Mouse (Mus musculus) heart, embryonic 10.5 days (tissue): ENCODE measurements at regions not wholly inside any gene's neighbourhood (a gene's known extent, or its start where the extent isn't known, plus 50 kb on each side); places are given as distances from the start of the nearest gene placed in this dataset.

ENCODE experiments used
- DNase-seq: peaks from one replicate; pipeline ENCODE4 v3.0.0-alpha.2; 2017; ENCODE audit warnings: low spot score
- H3K27ac ChIP-seq: fragments of 300-500 bp; sonication (generic); 2 replicates; pipeline ENCODE4 v1.5.1; 2016; ENCODE audit warnings: mild to moderate bottlenecking
- H3K27me3 ChIP-seq: fragments of 300-500 bp; sonication (generic); 2 replicates; pipeline ENCODE4 v1.6.1; 2016; ENCODE audit warnings: mild to moderate bottlenecking; ENCODE audit not compliant: poor library complexity, insufficient read depth, severe bottlenecking
- H3K36me3 ChIP-seq: fragments of 300-500 bp; sonication (generic); 2 replicates; pipeline ENCODE4 v1.6.1; 2016; ENCODE audit warnings: mild to moderate bottlenecking, moderate library complexity
- H3K4me1 ChIP-seq: fragments of 300-500 bp; sonication (generic); 2 replicates; pipeline ENCODE4 v1.6.1; 2016; ENCODE audit warnings: mild to moderate bottlenecking
- H3K4me3 ChIP-seq: fragments of 300-500 bp; sonication (generic); 2 replicates; pipeline ENCODE4 v1.5.1; 2016; ENCODE audit warnings: mild to moderate bottlenecking, moderate library complexity
- H3K9me3 ChIP-seq: fragments of 300-500 bp; sonication (generic); 2 replicates; pipeline ENCODE4 v1.6.1; 2016; ENCODE audit warnings: mild to moderate bottlenecking, moderate library complexity
- WGBS: fragments of 180-500 bp; shearing (Covaris S2); methylation state at CpG from one replicate; pipeline ENCODE4 v1.1.7; 2016; 5-methylcytosine and 5-hydroxymethylcytosine counted together

DNA sequence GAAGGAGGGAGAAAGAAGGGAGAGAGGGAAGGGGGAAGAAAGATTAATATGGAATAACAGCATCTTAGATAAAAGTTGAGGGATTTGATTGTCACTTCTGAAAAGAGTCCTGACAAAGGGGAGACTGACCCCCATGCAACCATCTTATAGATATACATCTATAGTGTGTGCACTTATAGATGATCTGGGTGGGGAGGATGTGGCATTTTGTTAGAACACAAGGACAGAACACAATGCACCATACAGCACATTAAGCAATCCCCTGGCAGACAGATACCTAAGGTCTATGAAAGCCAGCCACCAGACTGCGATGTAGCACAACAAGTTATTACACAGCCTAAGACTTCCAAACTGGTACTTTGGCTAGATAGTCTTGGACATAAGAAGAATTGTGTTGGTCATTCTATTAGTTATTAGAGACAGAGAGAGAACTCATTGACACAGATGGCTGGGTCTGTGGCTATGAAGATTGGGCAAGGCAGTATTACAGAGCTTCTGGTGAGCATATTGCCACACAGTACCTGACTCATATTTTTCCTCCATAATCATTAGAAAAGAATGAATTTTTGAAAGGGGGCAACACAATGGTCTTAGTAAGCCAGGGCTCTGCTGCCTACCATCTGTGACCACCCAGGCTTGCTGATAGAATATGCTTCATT is 126.3 kb upstream of the Itgb1 start:
- DNase-seq, result no peak
- 88% methylated on average over 1 of the region's 1 CpGs for WGBS
- H3K4me3 ChIP-seq, result no peak overlapping the region
- no peaks in the 10 kb centered on the region for H3K36me3 ChIP-seq
- no peaks in the 10 kb centered on the region for H3K9me3 ChIP-seq
- H3K27ac ChIP-seq, result no peak overlapping the region
- no peaks in the 10 kb centered on the region for H3K27me3 ChIP-seq
- peaks cover 7% of the 10 kb centered on the region; the same call in 1 of the 2 replicates for H3K4me1 ChIP-seq

DNA sequence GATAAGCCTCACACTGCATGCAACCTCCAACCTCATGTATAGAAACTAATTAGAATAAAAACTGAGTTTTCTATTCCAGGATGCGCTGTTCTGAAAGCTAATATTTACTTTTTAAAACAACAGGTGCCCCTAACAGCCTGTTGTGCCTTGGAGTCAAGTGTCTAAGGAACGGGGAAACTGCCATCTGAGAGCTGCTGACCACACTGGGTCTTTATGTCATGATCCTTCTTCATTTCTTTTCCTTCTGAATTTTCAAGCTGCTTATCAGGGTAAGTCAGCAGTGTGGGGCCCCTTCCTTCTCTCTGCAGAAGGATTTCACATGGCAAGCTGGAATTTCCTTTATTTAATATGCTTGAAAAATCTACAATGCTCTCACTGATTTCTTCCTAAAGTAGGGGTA is 125.0 kb upstream of the Itgb1 start:
- H3K4me3 ChIP-seq, result no peak overlapping the region
- WGBS, result 69% methylated on average over 2 of the region's 2 CpGs
- peaks cover 7% of the 10 kb centered on the region; the same call in 1 of the 2 replicates for H3K4me1 ChIP-seq
- H3K36me3 ChIP-seq, result no peaks in the 10 kb centered on the region
- DNase-seq, result no peak
- H3K27ac ChIP-seq, result 0 out of 2 replicates have a peak overlapping the region, but pooled peaks have one; percentile 42
- no peaks in the 10 kb centered on the region for H3K27me3 ChIP-seq
- no peaks in the 10 kb centered on the region for H3K9me3 ChIP-seq

DNA sequence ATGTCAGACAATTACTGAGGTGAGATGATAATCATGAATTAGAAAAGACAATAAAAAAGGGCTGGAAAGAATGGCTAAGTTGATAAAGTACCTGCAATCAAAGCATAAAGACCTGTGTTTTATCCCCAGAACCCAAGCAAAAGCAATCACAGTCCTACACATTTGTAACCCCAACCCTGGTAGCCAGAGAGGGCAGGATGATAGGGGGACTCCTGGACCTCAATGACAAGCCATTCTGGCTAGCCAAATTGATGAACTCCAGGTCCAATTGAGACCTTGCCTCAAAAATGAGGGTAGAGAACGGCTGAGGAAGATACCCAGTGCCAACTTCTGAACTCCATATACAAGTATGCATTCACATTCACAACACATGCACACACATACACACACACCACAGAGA is 124.4 kb upstream of the Itgb1 start:
- Histone ChIP-seq H3K27ac (no peak overlapping the region), H3K36me3 (no peaks in the 10 kb centered on the region), H3K27me3 (no peaks in the 10 kb centered on the region), H3K9me3 (no peaks in the 10 kb centered on the region), H3K4me1 (peaks cover 7% of the 10 kb centered on the region; the same call in 1 of the 2 replicates), H3K4me3 (no peak overlapping the region)
- no peak for DNase-seq
- 88% methylated on average over 1 of the region's 1 CpGs for WGBS

DNA sequence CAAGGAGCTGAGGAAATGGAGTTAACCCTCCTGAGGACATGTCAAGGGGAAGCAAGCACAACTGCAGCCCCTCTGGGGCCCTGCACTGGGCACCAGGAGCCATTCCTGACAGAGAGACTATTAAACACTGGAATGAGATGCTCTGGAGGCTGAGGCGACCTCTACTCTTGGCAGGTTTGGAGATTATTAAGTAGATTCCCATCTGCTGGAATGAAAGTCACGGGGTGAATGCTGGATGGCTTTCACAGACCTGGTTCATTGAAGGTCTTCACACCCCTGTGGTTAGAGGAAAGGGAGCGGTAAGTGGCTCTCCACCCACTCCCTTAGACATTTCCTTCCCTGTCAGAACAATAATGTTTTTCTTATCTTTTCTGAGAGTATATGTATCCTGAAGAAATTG is 122.8 kb upstream of the Itgb1 start:
- no peak overlapping the region for H3K4me3 ChIP-seq
- 33% methylated on average over 3 of the region's 3 CpGs for whole genome bisulfite sequencing

DNA sequence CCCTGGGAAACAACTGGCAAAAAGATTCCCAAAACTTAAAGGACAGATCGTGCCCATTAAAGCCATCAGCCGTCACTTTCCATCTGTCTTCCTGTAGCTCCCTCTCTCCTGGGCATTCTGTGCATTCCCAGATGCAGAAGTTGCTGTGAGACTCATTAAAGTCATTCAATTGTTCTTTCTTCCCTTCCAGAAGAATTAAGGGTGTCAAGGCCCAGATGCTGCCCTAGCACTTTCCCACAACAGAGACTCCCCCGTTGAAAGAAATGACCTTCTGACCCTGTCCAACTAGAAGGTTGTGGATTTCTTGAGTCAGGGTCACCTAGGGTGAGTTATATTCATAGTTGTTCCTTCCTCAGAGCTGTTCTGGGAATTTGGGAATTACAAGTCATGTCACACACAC is 121.7 kb upstream of the Itgb1 start:
- H3K27ac ChIP-seq, result no peak overlapping the region
- H3K27me3 ChIP-seq, result no peaks in the 10 kb centered on the region
- H3K4me3 ChIP-seq, result no peak overlapping the region
- H3K4me1 ChIP-seq, result peaks cover 7% of the 10 kb centered on the region; the same call in 1 of the 2 replicates
- DNase-seq, result no peak
- WGBS, result 71% methylated on average over 3 of the region's 3 CpGs
- H3K9me3 ChIP-seq, result no peaks in the 10 kb centered on the region
- H3K36me3 ChIP-seq, result no peaks in the 10 kb centered on the region

More for the DNA sequence above, 122.8 kb upstream of the Itgb1 start:
- no peak overlapping the region for H3K27ac ChIP-seq
- H3K36me3 ChIP-seq, result no peaks in the 10 kb centered on the region
- H3K27me3 ChIP-seq, result no peaks in the 10 kb centered on the region
- peaks cover 7% of the 10 kb centered on the region; the same call in 1 of the 2 replicates for H3K4me1 ChIP-seq
- no peaks in the 10 kb centered on the region for H3K9me3 ChIP-seq
- DNase-seq, result no peak

- no peaks in the 10 kb centered on the region for H3K27me3 ChIP-seq
- DNase-seq, result no peak
- no peaks in the 10 kb centered on the region for H3K36me3 ChIP-seq
- no peaks in the 10 kb centered on the region for H3K4me1 ChIP-seq
- H3K27ac ChIP-seq, result no peak overlapping the region
- no peaks in the 10 kb centered on the region for H3K9me3 ChIP-seq
- no peak overlapping the region for H3K4me3 ChIP-seq
Measured at GRCm38 (mm10) chr8:128572291-128572690, 113.2 kb upstream of the Itgb1 start.

GRCm38 (mm10) chr8:128594114-128594513 is 91.3 kb upstream of the Itgb1 start:
- H3K4me1 ChIP-seq, result peaks cover 3% of the 10 kb centered on the region; the same call in 1 of the 2 replicates
- no peak for DNase-seq
- H3K4me3 ChIP-seq, result no peak overlapping the region
- no peaks in the 10 kb centered on the region for H3K27me3 ChIP-seq
- H3K27ac ChIP-seq, result no peak overlapping the region
- H3K36me3 ChIP-seq, result no peaks in the 10 kb centered on the region
- H3K9me3 ChIP-seq, result no peaks in the 10 kb centered on the region
- WGBS, result 66% methylated on average over 2 of the region's 2 CpGs

- Histone ChIP-seq H3K9me3 (no peaks in the 10 kb centered on the region), H3K36me3 (no peaks in the 10 kb centered on the region), H3K27ac (no peak overlapping the region), H3K4me1 (peaks cover 3% of the 10 kb centered on the region; the same call in 1 of the 2 replicates), H3K4me3 (no peak overlapping the region), H3K27me3 (no peaks in the 10 kb centered on the region)
- DNase-seq, result no peak
- WGBS, result 48% methylated on average over 1 of the region's 1 CpGs
Measured at GRCm38 (mm10) chr8:128594780-128595179, 90.7 kb upstream of the Itgb1 start.

GRCm38 (mm10) chr8:128605588-128605987 is 79.9 kb upstream of the Itgb1 start:
- H3K9me3 ChIP-seq, result no peaks in the 10 kb centered on the region
- no peak overlapping the region for H3K27ac ChIP-seq
- no peaks in the 10 kb centered on the region for H3K27me3 ChIP-seq
- WGBS, result 76% methylated on average over 3 of the region's 3 CpGs
- no peaks in the 10 kb centered on the region; the same call in 1 of the 2 replicates for H3K4me1 ChIP-seq
- H3K36me3 ChIP-seq, result no peaks in the 10 kb centered on the region
- DNase-seq, result no peak
- no peak overlapping the region for H3K4me3 ChIP-seq

DNA sequence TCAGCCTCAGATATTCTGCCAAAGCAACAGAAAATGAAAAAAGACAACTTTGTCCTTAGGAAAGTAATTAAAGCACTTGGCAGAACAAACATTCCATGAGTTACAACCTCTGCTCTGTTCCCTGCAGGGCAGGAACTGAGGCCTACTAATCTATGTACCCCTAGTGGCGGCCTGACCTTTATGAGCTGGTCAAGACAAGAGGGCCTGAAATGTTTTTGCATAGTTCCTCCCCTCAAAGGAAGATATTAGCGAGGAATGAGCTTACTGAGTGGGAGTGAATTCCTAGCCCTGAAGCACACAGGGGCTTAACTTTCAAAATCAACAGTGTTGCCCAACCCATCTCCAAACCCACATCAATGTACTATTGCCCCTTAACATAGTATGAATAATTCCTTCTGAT is 76.6 kb upstream of the Itgb1 start:
- Histone ChIP-seq H3K27me3 (no peaks in the 10 kb centered on the region), H3K4me1 (no peaks in the 10 kb centered on the region; the same call in 1 of the 2 replicates), H3K36me3 (no peaks in the 10 kb centered on the region), H3K9me3 (no peaks in the 10 kb centered on the region), H3K4me3 (no peak overlapping the region), H3K27ac (no peak overlapping the region)
- WGBS, result 47% methylated on average over 2 of the region's 2 CpGs
- DNase-seq, result no peak

GRCm38 (mm10) chr8:128612607-128613006 is 72.8 kb upstream of the Itgb1 start:
- no peak overlapping the region for H3K27ac ChIP-seq
- no peaks in the 10 kb centered on the region for H3K27me3 ChIP-seq
- no peak for DNase-seq
- no peaks in the 10 kb centered on the region for H3K4me1 ChIP-seq
- no peaks in the 10 kb centered on the region for H3K36me3 ChIP-seq
- 82% methylated on average over 5 of the region's 5 CpGs for WGBS
- H3K4me3 ChIP-seq, result no peak overlapping the region
- H3K9me3 ChIP-seq, result no peaks in the 10 kb centered on the region

- Histone ChIP-seq H3K27me3 (no peaks in the 10 kb centered on the region), H3K4me1 (no peaks in the 10 kb centered on the region), H3K27ac (no peak overlapping the region), H3K4me3 (no peak overlapping the region), H3K36me3 (no peaks in the 10 kb centered on the region), H3K9me3 (no peaks in the 10 kb centered on the region)
- 67% methylated on average over 1 of the region's 1 CpGs for WGBS
- no peak for DNase-seq
Measured at GRCm38 (mm10) chr8:128617854-128618253, 67.6 kb upstream of the Itgb1 start.

DNA sequence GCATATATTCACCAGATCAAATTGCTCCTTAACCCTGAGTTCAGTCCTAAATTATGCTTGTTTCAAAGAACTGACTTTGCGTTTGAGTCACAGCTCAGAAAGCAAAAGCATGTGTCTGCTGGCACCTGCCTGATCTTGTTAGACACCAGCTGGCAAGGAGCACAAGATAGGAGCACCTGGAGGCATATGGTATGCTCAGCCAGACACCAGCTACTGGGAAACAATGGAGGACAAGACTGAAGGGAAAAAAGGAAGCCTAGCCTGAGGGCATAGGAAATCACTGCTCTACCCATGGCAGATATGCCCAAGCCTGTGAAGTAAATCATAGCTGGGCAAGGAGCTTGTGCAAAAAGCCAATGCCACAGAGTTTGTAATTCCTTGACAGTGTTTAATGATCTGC is 66.4 kb upstream of the Itgb1 start:
- DNase-seq, result no peak
- Histone ChIP-seq H3K36me3 (no peaks in the 10 kb centered on the region), H3K27ac (no peak overlapping the region), H3K9me3 (no peaks in the 10 kb centered on the region), H3K27me3 (no peaks in the 10 kb centered on the region), H3K4me3 (no peak overlapping the region), H3K4me1 (no peaks in the 10 kb centered on the region)
- 81% methylated on average over 1 of the region's 1 CpGs for WGBS
